Mouse (Mus musculus) inflammation-experienced regulatory T-cells, adult 6 months (primary cell): Measurements from ENCODE around the gene Tmem234. TPM values are rescaled to one million over a fixed set of nuclear protein-coding genes. Genes with fewer than 3 reads are reported as not detected.

ENCODE experiments used
- ATAC-seq: one replicate; pipeline ENCODE4 v1.8.0; 2017
- polyA plus RNA-seq, 3 experiments: library from polyadenylated mRNA; unstranded; fragments of 100-300 nt; shearing (Covaris generic); gene quantifications; one replicate each; pipeline ENCODE4 v1.2.1; 2017

Gene Tmem234
- polyA plus RNA-seq, 3 experiments from 2014 or later, result 283 to 327 (median 313) TPM

GRCm38 (mm10) chr4:129580347-129580746, 20.1 kb upstream of the Tmem234 start:
- ATAC-seq, result peak; percentile 76

GRCm38 (mm10) chr4:129582251-129582650, 18.2 kb upstream of the Tmem234 start:
- no peak for ATAC-seq

GRCm38 (mm10) chr4:129584370-129584769, 16.1 kb upstream of the Tmem234 start:
- ATAC-seq, result no peak

GRCm38 (mm10) chr4:129584884-129585608, 15.4 kb upstream of the Tmem234 start:
- peak; percentile 55 for ATAC-seq

GRCm38 (mm10) chr4:129585773-129586172, 14.7 kb upstream of the Tmem234 start:
- no peak for ATAC-seq

- no peak for ATAC-seq
These were observed 13.5 kb upstream of the Tmem234 start for GRCm38 (mm10) chr4:129586943-129587342.

GRCm38 (mm10) chr4:129588865-129589264, 11.6 kb upstream of the Tmem234 start:
- no peak for ATAC-seq

- ATAC-seq, result peak; percentile 92
These were observed 8.1 kb downstream of the Tmem234 start for GRCm38 (mm10) chr4:129608426-129609025.

- no peak for ATAC-seq
These were observed 8.7 kb downstream of the Tmem234 start for GRCm38 (mm10) chr4:129609139-129609631.

- ATAC-seq, result peak; percentile 51
These were observed 9.6 kb downstream of the Tmem234 start for GRCm38 (mm10) chr4:129610026-129610425.

- no peak for ATAC-seq
These were observed 10.0 kb downstream of the Tmem234 start for GRCm38 (mm10) chr4:129610472-129610871.

GRCm38 (mm10) chr4:129614093-129614492, 13.6 kb downstream of the Tmem234 start, which contains the start of gene Dcdc2b:
TSS of gene Dcdc2b (minus strand) at chr4:129614257.
- ATAC-seq, result no peak

- no peak for ATAC-seq
These were observed 15.4 kb downstream of the Tmem234 start for GRCm38 (mm10) chr4:129615801-129616290.

- ATAC-seq, result no peak
These were observed 16.2 kb downstream of the Tmem234 start for GRCm38 (mm10) chr4:129616631-129617030.

- no peak for ATAC-seq
These were observed 16.7 kb downstream of the Tmem234 start for GRCm38 (mm10) chr4:129617121-129617641.

GRCm38 (mm10) chr4:129618031-129618430, 17.6 kb downstream of the Tmem234 start:
- no peak for ATAC-seq

- peak; percentile 86 for ATAC-seq
These were observed 18.6 kb downstream of the Tmem234 start, which contains the start of gene Iqcc for GRCm38 (mm10) chr4:129618786-129619691. TSS of gene Iqcc (minus strand) at chr4:129619099.

- ATAC-seq, result no peak
These were observed 20.2 kb downstream of the Tmem234 start for GRCm38 (mm10) chr4:129620419-129621282.

- no peak for ATAC-seq
These were observed 20.9 kb downstream of the Tmem234 start for GRCm38 (mm10) chr4:129621283-129621841.

GRCm38 (mm10) chr4:129622120-129622802, 21.8 kb downstream of the Tmem234 start:
- no peak for ATAC-seq
